Mouse (Mus musculus) large intestine, adult 2 months (tissue): ENCODE measurements around the gene Gstz1. TPM values are rescaled to one million over a fixed set of nuclear protein-coding genes. Genes with fewer than 3 reads are reported as not detected.

Experiments used
- DNase-seq: peaks from one replicate; pipeline ENCODE4 v3.0.0-alpha.2; 2012; ENCODE audit warnings: low read depth, low spot score
- WGBS: fragments of 180-500 bp; shearing (Covaris S2); methylation state at CpG from one replicate; pipeline ENCODE4 v1.1.7; 2018; 5-methylcytosine and 5-hydroxymethylcytosine counted together
- polyA plus RNA-seq: library from polyadenylated mRNA; depleted of rRNA; stranded (reverse); fragments of >200 nt; gene quantifications from 2 replicates; pipeline ENCODE4 v1.2.3, GENCODE M21; 2012; rRNA removed

Gene Gstz1
- 47.6 and 57.2 TPM in 2 replicates for polyA plus RNA-seq

DNA sequence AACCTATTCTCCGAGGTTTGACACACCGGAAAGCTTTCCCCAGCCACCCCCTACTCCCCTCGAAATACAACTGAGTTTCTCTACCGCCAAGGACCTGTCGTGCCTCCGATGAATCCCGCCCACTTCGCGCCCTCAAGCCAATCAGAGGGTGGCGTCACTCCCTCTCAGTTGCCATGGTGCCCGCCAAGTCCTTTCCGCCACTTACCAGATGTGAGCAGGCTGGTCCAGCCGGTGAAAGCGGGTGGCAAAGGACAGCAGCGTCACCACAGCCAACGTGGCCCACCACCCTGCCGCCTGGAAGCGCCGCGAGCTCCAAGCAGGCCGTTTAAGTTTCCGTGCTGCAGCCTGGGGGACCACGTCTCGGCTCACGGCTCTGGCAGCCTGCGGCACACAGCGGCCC lies at the start of gene Gstz1:
Gene Gstz1 (plus strand): TSS at position 200 of the 400 bp plus-strand sequence.
- DNase-seq, result peak; percentile 42
- WGBS, result under 1% methylated on average over 27 of the region's 27 CpGs

DNA sequence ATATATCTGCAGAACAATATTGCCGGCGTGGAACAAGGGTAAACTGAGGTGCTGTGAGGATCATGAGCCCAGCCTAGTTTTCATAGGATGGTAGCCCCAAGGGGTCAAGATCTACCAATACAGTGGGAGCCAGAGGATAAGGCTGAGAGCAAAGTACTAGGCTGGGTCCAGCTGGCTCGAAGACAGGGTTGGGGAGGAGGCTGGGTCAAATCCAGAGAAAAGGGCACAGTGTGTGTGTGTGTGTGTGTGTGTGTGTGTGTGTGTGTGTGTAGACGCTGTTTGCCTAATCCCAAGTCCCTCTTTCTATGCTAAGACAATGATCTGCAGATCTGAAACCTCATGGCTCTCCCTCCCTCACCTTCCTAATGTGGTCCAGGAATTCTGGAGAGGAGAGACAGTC lies 46.6 kb upstream of the Gstz1 start:
- 73% methylated on average over 4 of the region's 4 CpGs for WGBS
- no peak for DNase-seq

- WGBS, result 4% methylated on average over 32 of the region's 32 CpGs
- DNase-seq, result no peak
Measured at GRCm38 (mm10) chr12:87102165-87102631, 44.8 kb upstream of the Gstz1 start, which contains the start of gene Ngb. Gene Ngb (minus strand): TSS chr12:87102539.

DNA sequence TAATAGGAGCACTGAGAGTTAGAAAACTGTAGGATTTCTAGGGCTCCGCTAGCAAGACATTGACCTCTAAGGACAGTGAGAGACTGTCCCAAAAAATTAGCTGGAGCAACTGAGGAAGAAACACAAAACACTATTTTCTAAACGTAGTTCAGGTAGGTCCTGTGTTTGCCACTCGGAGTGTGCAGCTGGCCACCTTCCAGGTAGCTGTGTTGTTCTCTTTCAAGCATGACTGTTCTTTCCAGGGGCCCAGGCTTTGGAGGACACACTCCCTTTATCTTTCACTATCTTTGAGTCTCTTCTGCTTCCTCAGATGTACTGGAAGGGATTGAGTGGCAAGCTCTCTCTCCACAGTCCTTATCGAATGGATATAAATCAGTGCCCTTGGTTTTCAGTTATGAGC lies 43.5 kb upstream of the Gstz1 start:
- DNase-seq, result no peak
- WGBS, result 87% methylated on average over 4 of the region's 4 CpGs

- no peak for DNase-seq
Measured at GRCm38 (mm10) chr12:87104796-87105195, 42.2 kb upstream of the Gstz1 start.

GRCm38 (mm10) chr12:87107357-87107977 lies 39.5 kb upstream of the Gstz1 start:
- 61% methylated on average over 3 of the region's 3 CpGs for WGBS

More at GRCm38 (mm10) chr12:87104796-87105195, 42.2 kb upstream of the Gstz1 start:
- WGBS, result 65% methylated on average over 4 of the region's 4 CpGs

DNA sequence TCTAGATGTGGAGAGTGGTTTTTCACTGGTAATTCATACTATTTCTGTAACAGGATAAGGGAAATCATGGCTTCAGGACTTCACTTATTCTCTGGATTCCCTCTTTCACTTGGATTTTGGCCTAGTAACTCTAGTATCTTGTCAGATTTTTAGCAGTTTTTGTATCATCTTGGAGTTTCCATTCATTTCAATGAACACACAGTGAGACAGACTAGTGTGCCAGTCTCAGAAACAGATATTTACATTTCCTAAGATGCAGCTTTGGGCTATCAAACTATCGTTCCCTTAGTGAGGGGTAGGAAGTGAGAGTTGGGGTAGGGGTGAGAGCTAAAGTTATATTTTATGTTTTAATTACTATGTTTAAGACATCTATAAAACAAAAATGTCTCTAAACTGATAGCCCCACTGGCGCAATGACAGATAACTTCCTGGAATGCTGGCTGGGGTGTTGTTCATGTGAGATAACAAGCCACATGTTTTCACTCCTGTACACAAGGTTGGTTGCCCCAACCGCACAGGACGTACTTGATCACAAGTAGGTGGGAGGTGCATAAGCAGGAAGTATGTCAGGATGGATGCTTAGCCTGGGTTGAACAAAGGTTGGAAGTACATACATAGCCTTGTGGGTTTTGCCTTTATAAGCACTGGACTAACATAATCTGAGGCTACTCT lies 24.9 kb upstream of the Gstz1 start:
- DNase-seq, result no peak
- WGBS, result 73% methylated on average over 4 of the region's 4 CpGs

More at GRCm38 (mm10) chr12:87107357-87107977, 39.5 kb upstream of the Gstz1 start:
- DNase-seq, result no peak

- WGBS, result 83% methylated on average over 4 of the region's 4 CpGs
- DNase-seq, result no peak
Measured at GRCm38 (mm10) chr12:87127256-87127655, 19.7 kb upstream of the Gstz1 start.

GRCm38 (mm10) chr12:87130224-87130623 lies 16.7 kb upstream of the Gstz1 start:
- 90% methylated on average over 4 of the region's 4 CpGs for WGBS
- no peak for DNase-seq

- no peak for DNase-seq
- WGBS, result 62% methylated on average over 2 of the region's 2 CpGs
Measured at GRCm38 (mm10) chr12:87131181-87131580, 15.8 kb upstream of the Gstz1 start.

- no peak for DNase-seq
- 63% methylated on average over 3 of the region's 3 CpGs for WGBS
Measured at GRCm38 (mm10) chr12:87131619-87132018, 15.3 kb upstream of the Gstz1 start.

DNA sequence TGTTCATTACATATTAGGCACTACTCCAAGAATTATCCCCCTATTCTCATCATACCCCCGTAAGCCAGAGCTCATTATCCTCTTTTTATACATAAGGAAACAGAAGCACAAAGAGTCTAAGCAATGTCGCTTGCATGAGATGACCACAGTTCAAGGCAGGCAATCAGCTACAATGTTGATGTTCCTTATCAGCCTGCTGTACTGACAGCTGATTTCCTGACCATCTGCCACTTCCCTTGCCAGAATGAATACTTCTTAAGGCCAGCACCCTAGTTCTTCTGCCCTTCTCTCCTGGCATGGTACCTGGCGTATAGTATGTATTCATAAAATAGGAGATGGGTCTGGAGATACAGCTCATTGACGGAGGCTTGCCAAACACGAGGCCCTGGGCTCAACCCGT lies 14.8 kb upstream of the Gstz1 start:
- 91% methylated on average over 6 of the region's 6 CpGs for WGBS
- no peak for DNase-seq

DNA sequence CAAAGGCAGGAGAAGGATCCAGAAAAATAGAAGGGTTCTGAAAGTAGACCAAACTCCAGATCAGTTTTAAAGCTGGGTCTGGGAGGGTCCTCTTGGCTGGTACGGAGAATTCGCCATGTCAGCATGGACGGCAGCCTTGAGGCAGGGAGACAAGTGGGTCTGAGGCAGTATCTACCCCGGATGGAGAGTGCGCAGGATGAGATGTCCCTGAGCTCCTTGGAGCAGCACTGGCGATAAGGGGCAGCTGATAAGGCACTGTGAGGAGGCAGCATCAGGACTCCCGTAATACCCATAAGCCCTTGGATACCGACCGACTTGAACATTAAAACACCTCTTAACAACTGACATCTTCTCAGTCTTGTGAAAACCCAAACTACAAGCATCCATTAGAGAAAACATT lies 14.2 kb upstream of the Gstz1 start:
- DNase-seq, result no peak

GRCm38 (mm10) chr12:87137439-87138341 lies 9.3 kb upstream of the Gstz1 start:
- WGBS, result 93% methylated on average over 15 of the region's 15 CpGs
- no peak for DNase-seq

More for the DNA sequence above, 14.2 kb upstream of the Gstz1 start:
- 95% methylated on average over 9 of the region's 9 CpGs for WGBS

GRCm38 (mm10) chr12:87138342-87138701 lies 8.6 kb upstream of the Gstz1 start:
- no peak for DNase-seq
- WGBS, result 90% methylated on average over 2 of the region's 2 CpGs

DNA sequence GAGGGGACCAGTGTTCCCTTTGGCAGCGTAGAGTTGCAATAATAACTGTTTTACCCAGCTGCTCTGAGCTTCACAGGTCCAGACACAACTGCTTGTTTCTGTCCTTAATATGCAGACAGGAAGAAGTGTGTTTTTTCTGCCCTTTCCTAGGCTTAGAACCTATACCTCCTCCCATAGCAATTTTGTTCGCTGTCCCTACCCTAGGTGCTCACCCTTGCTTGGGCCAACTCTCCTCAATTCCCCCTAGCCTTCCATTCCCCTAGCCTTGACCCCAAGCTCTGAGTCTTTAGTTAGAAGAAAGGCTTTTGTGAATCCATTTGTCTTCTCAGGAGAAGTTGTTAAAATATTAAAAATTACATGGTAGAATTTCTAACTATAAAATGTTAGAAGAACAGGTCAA lies 8.2 kb upstream of the Gstz1 start:
- WGBS, result 78% methylated on average over 2 of the region's 2 CpGs
- DNase-seq, result no peak

- DNase-seq, result no peak
- 56% methylated on average over 2 of the region's 2 CpGs for WGBS
Measured at GRCm38 (mm10) chr12:87142156-87142555, 4.8 kb upstream of the Gstz1 start.

DNA sequence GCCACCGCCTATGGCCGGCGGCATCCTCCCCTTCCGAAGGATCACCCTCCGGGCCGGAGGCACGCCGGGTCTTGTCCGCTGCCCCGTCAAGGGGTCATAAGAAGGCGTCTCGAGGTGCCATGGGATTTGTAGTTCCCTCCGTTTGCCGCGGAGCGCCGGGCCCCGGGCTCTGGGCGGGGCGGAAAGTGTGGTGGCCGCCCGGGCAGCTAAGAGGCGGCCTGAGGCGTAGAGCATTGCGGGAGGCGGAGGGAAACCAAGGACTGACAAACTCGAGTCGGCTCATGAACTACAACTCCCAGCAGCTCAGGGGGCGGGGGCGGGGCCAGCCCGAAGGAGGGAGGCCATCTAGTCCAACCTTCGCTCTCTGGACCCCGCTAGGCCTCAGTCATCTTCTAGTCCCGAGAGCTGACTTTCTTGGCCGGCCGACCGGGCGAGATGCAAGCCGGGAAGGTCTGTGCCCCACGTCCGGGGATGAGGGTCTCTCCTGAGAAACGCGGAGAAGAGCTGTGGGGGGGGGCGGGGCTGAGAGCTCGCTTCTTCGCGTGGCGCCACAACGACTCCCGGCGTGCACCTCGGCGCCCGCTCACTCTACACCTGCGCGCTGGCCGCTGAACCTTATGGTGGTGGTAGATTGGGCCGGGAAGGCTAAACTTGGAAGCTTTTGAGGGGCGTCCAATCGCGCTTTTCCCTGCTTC lies 577 bp downstream of the Gstz1 start, which contains the start of gene Pomt2:
Gene Pomt2 (minus strand): TSS at position 574 of the 695 bp plus-strand sequence.
- peak; percentile 90 for DNase-seq
- under 1% methylated on average over 60 of the region's 61 CpGs for WGBS

- DNase-seq, result no peak
- 5% methylated on average over 15 of the region's 15 CpGs for WGBS
Measured at GRCm38 (mm10) chr12:87148136-87148535, 1.2 kb downstream of the Gstz1 start.
